Mouse (Mus musculus) cerebellum, adult 2 months (tissue): ENCODE data around the gene Selenoi. TPM values are rescaled to one million over a fixed set of nuclear protein-coding genes. Genes with fewer than 3 reads are reported as not detected.
A peak's percentile ranks its signal among the peaks of the same experiment; 100 is the strongest.
"Not testable (repeated sequence)": the region's sequence is repeated elsewhere in the genome, so short reads cannot be mapped to it uniquely, and the experiment has no call there.

Source experiments
- DNase-seq, 2 experiments: peaks; one replicate each; pipeline ENCODE4 v3.0.0; 2021
- H3K27ac ChIP-seq: fragments of 200-500 bp; 2 replicates; pipeline ENCODE4 v1.5.1; 2012; ENCODE audit warnings: low read length, control low read depth, inconsistent platforms; ENCODE audit not compliant: insufficient read depth
- H3K27me3 ChIP-seq: fragments of 200-500 bp; 2 replicates; pipeline ENCODE4 v1.6.1; 2012; ENCODE audit warnings: inconsistent platforms, mild to moderate bottlenecking, low read length, moderate library complexity; ENCODE audit not compliant: control insufficient read depth, insufficient read depth
- H3K4me1 ChIP-seq: fragments of 200-500 bp; 2 replicates; pipeline ENCODE4 v1.6.1; 2011; ENCODE audit warnings: low read length; ENCODE audit not compliant: control insufficient read depth, insufficient read depth
- H3K4me3 ChIP-seq: fragments of 200-500 bp; replicated peaks from 2 replicates; pipeline ENCODE3; 2011; ENCODE audit warnings: mild to moderate bottlenecking, low read depth, low read length, control low read depth; ENCODE audit not compliant: insufficient read depth
- CTCF ChIP-seq: fragments of 200-500 bp; IDR thresholded peaks from 2 replicates; pipeline ENCODE4 v1.5.1; 2011; ENCODE audit warnings: low read depth, mild to moderate bottlenecking, control low read depth, low read length, moderate library complexity, borderline replicate concordance; ENCODE audit not compliant: insufficient read depth
- POLR2A ChIP-seq: fragments of 200-500 bp; IDR thresholded peaks from 2 replicates; pipeline ENCODE4 v1.6.1; 2011; ENCODE audit warnings: low read length, control low read depth, borderline replicate concordance; ENCODE audit not compliant: insufficient read depth
- WGBS: fragments of 180-500 bp; shearing (Covaris S2); methylation state at CpG from one replicate; pipeline ENCODE4 v1.1.7; 2018; 5-methylcytosine and 5-hydroxymethylcytosine counted together
- polyA plus RNA-seq: library from polyadenylated mRNA; depleted of rRNA; stranded (reverse); fragments of >200 nt; gene quantifications from 2 replicates; pipeline ENCODE4 v1.2.3, GENCODE M21; 2012

The Selenoi gene
- polyA plus RNA-seq, 1 experiment, result 33.9 TPM

DNA sequence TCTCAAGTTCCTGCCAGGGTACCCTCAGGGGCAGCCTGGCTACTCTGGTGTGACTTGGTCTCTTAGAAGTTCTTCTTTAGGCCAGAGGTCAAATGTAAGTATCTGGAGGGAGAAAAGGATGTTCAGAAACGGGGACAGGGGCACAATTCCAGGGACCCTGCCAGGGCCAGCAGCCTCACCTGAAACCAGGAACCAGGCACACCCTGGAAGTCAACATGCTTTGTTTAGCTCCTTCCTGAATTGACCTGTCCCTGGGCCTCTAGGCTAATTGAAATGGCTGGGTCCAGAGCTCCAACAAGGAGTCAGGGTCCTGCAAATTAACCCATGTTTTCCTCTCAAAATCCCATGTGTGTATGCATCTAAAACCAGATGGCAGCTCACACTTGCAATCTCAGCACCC is 27.9 kb upstream of the Selenoi start:
- Histone ChIP-seq H3K27ac (no peak overlapping the region), H3K4me3 (no peak overlapping the region), H3K27me3 (no peaks in the 10 kb centered on the region), H3K4me1 (no peaks in the 10 kb centered on the region)
- DNase-seq, result no peak
- 63% methylated on average over 1 of the region's 1 CpGs for WGBS
- no peak for TF ChIP-seq CTCF
- no peak for TF ChIP-seq POLR2A

DNA sequence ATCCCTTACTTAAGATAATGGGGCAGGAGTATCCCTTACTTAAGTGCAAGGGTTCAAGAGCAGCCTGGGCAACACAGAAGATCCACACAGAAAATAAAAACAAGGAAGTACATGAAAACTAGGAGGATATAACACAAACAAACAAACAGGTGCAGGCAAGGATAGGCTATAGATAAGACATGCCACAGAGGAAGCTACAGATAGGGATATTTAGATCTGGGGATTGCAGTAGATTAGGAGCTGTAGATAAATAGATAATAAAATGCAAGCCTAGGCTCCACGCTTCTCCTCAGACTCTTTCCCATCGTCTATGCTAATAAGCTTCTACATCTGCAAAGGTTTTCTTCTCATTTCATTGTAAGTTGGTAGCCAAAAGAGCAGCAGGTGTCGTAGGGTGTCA is 27.3 kb upstream of the Selenoi start:
- TF ChIP-seq POLR2A (no peak), CTCF (no peak)
- 74% methylated on average over 3 of the region's 3 CpGs for whole genome bisulfite sequencing
- no peaks in the 10 kb centered on the region for H3K4me1 ChIP-seq
- no peaks in the 10 kb centered on the region for H3K27me3 ChIP-seq
- no peak overlapping the region for H3K4me3 ChIP-seq
- no peak overlapping the region for H3K27ac ChIP-seq
- DNase-seq, result no peak

DNA sequence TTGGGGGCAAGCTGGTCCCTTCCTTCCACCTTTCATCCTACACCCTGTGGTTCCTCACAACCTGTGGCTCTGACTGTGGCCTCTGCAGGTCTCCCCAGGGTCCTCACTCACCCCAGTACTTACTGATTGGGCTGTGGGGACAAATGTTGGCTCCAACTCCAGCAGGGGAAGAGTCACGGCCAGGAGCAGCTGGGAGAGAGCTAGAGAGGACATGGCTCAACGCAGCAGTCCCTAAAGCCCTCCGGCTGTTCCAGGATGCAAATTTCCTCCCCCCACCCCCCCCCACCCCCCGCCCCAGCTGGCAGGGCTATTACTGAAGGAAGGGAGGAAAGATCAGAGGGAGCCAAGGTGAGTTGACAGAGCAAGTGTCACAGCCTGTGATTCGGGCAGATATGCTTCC is 26.9 kb upstream of the Selenoi start, which contains the start of gene Adgrf3:
TSS of gene Adgrf3 (minus strand) at position 230 of the 400 bp plus-strand sequence.
- no peak within 1 kb of the TSS for H3K4me3 ChIP-seq
- H3K27me3 ChIP-seq, result no peaks in the 10 kb centered on the region
- no peaks in the 10 kb centered on the region for H3K4me1 ChIP-seq
- DNase-seq, result no peak
- no peak for TF ChIP-seq POLR2A
- no peak for TF ChIP-seq CTCF
- 22% methylated on average over 5 of the region's 5 CpGs for WGBS
- no peak within 1 kb of the TSS for H3K27ac ChIP-seq

DNA sequence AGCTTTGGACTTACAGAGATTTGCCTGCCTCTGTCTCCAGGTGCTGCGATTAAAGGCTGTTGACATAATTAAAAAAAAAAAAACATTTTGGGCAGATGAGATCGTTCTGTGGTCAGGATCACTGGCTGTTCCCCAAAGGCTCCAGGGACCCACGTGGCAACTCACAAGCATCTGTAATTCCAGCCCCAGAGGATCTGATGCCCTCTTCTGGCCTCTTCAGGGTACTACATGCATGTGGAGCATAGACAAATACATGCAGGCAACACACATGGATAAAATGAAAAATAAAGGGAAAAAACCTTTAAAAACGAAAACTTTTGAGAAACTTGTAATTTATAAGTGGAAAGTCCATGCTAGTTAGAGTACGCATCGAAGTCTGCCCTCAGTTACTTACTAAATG is 25.1 kb upstream of the Selenoi start:
- Histone ChIP-seq H3K4me3 (no peak overlapping the region), H3K4me1 (no peaks in the 10 kb centered on the region), H3K27ac (no peak overlapping the region), H3K27me3 (no peaks in the 10 kb centered on the region)
- TF ChIP-seq CTCF, result no peak
- no peak for TF ChIP-seq POLR2A
- DNase-seq, result no peak
- 59% methylated on average over 6 of the region's 6 CpGs for WGBS

DNA sequence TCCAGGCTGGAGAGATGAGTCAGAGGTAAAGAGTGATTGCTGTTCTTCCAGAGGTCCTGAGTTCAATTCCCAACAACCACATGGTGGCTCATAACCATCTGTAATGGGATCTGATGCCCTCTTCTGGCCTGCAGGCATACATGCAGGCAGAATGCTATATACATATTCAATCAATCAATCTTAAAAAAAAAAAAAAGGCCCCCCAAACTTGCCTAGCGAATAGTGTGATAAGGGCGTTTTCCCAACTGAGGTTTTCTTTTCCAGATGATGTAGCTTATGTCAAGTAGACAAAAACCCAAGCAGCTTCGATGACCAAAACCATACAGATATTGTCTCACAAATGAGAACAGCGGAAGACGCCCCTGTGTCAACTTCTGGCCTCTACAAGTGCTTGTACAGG is 21.6 kb upstream of the Selenoi start:
- not testable (repeated sequence) for DNase-seq, H3K4me1 ChIP-seq, H3K4me3 ChIP-seq, H3K27ac ChIP-seq, H3K27me3 ChIP-seq
- WGBS, result 91% methylated on average over 5 of the region's 5 CpGs

DNA sequence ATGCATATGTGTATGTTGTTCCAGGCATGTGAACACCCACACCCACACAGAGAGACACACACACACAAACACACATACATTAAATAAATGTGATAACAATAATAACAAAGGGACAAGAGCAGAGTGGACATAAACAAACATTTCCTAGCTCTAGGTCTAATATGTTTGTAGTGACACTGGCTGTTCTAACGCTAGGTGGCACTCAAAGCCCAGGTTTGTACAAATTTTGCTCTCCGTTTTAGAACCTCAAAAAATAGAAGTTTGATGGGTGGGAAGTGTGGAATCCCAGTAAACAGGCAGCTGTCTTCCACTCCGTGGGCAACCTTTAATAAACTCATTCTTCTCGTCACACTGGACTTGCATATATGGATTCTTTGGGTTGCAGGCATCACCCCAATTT is 17.5 kb upstream of the Selenoi start:
- no peak overlapping the region for H3K27ac ChIP-seq
- WGBS, result 4% methylated on average over 4 of the region's 4 CpGs
- peak; percentile 57 to 72 for DNase-seq
- no peaks in the 10 kb centered on the region for H3K4me1 ChIP-seq
- H3K27me3 ChIP-seq, result no peaks in the 10 kb centered on the region
- TF ChIP-seq CTCF (peak; percentile 58; the same call in 1 of the 2 replicates), POLR2A (no peak)
- no peak overlapping the region for H3K4me3 ChIP-seq

DNA sequence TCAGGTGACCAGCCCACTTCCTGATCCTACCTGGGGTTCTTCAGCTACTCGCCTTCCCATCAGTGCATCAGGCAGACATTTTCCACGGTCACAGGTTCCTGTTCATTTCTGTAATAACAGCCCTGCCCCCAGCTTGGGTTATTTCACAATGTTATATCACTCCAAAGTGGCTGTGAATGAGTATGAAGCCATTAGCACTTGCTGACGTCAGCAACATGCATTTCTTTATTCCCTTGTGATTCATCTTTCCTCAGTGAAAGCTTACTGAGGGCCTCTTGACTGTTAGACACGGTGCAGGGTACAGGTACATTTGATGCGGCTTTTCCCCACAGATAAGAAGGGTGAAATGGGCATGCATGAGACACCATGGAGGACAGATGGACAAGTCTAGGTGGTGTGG is 16.4 kb upstream of the Selenoi start:
- Histone ChIP-seq H3K27me3 (no peaks in the 10 kb centered on the region), H3K4me1 (no peaks in the 10 kb centered on the region), H3K27ac (no peak overlapping the region), H3K4me3 (no peak overlapping the region)
- TF ChIP-seq POLR2A (no peak), CTCF (no peak)
- WGBS, result 81% methylated on average over 5 of the region's 5 CpGs
- DNase-seq, result no peak

DNA sequence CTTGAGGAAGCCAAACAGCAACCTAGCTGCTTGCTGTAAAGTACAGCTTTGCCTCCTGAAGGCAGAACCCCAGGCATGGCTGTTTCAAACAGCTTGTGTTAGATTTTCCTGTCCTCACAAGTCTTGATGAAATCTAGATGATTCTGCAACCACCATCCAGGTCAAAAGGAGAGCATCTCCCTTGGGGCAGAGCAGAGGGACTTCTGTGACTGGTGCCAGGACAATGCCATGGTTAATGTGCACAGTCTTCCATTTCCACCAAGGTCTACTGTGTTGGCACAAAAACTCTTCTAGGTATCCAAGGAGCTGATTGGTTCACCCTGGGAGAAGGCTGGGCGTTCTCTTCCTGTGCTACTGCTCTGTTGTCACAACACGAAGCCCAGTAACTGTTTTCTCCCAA is 12.7 kb upstream of the Selenoi start:
- Histone ChIP-seq H3K4me1 (no peaks in the 10 kb centered on the region), H3K27ac (no peak overlapping the region), H3K4me3 (no peak overlapping the region), H3K27me3 (no peaks in the 10 kb centered on the region)
- TF ChIP-seq POLR2A (no peak), CTCF (no peak)
- 81% methylated on average over 2 of the region's 2 CpGs for WGBS
- no peak for DNase-seq

DNA sequence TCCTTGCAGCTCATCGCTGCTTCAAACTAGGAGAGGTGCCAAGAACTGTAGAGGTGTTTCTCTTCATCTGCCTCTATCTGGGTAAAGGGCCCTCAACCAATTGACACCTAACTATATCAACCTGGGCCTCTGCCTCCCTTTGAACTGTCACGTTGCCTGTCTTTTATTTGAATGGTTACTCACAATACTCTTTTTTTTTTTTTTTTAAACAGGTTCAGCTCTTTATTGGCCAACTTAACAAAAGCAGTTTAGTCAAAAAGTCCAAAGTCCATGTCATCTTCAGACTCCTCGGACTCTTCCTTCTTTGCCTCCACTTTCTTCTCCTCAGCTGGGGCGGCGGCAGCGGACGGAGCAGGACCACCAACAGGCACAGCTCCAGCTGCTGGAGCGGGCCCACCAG is 11.7 kb upstream of the Selenoi start:
- DNase-seq, result no peak
- TF ChIP-seq POLR2A (no peak), CTCF (no peak)
- WGBS, result 80% methylated on average over 8 of the region's 8 CpGs
- no peaks in the 10 kb centered on the region for H3K27me3 ChIP-seq
- H3K4me3 ChIP-seq, result no peak overlapping the region
- H3K4me1 ChIP-seq, result no peaks in the 10 kb centered on the region
- H3K27ac ChIP-seq, result no peak overlapping the region
